Mouse (Mus musculus): ENCODE data around the gene Pde10a. TPM values are rescaled to one million over a fixed set of nuclear protein-coding genes. Genes with fewer than 3 reads are reported as not detected.

Gene Pde10a
- total and polyA plus RNA-seq, 3 experiments, result 13.8 to 36.2 (median 21.4) TPM

GRCm38 (mm10) chr17:8525971-8526740 lies 984 bp downstream of the Pde10a start:
- DNase-seq, result peak; percentile 51

GRCm38 (mm10) chr17:8526815-8527261 lies 1.7 kb downstream of the Pde10a start:
- no peak for DNase-seq

- DNase-seq, result no peak
These were observed 3.5 kb downstream of the Pde10a start for GRCm38 (mm10) chr17:8528641-8529040.

- no peak for DNase-seq
These were observed 7.4 kb downstream of the Pde10a start for GRCm38 (mm10) chr17:8532609-8533008.

- DNase-seq, result no peak
These were observed 8.7 kb downstream of the Pde10a start for GRCm38 (mm10) chr17:8533828-8534227.

GRCm38 (mm10) chr17:8536522-8536921 lies 11.3 kb downstream of the Pde10a start:
- DNase-seq, result peak; percentile 36

- DNase-seq, result no peak
These were observed 12.9 kb downstream of the Pde10a start for GRCm38 (mm10) chr17:8538102-8538501.

- no peak for DNase-seq
These were observed 16.9 kb downstream of the Pde10a start for GRCm38 (mm10) chr17:8541974-8542538.

- DNase-seq, result peak; percentile 71
These were observed 21.2 kb downstream of the Pde10a start for GRCm38 (mm10) chr17:8546366-8546765.

GRCm38 (mm10) chr17:8548733-8549132 lies 23.6 kb downstream of the Pde10a start:
- DNase-seq, result no peak

GRCm38 (mm10) chr17:8551641-8552040 lies 26.5 kb downstream of the Pde10a start:
- DNase-seq, result no peak

- peak; percentile 32 for DNase-seq
These were observed 27.3 kb downstream of the Pde10a start for GRCm38 (mm10) chr17:8552346-8553035.

- DNase-seq, result no peak
These were observed 28.4 kb downstream of the Pde10a start for GRCm38 (mm10) chr17:8553601-8554000.

- DNase-seq, result no peak
These were observed 29.0 kb downstream of the Pde10a start for GRCm38 (mm10) chr17:8554219-8554618.

GRCm38 (mm10) chr17:8555785-8556184 lies 30.6 kb downstream of the Pde10a start:
- DNase-seq, result no peak

GRCm38 (mm10) chr17:8556223-8556622 lies 31.1 kb downstream of the Pde10a start:
- no peak for DNase-seq

- no peak for DNase-seq
These were observed 32.8 kb downstream of the Pde10a start for GRCm38 (mm10) chr17:8557926-8558325.

- peak; percentile 72 for DNase-seq
These were observed 37.1 kb downstream of the Pde10a start for GRCm38 (mm10) chr17:8562101-8562885.

GRCm38 (mm10) chr17:8562886-8563280 lies 37.7 kb downstream of the Pde10a start:
- DNase-seq, result no peak

- no peak for DNase-seq
These were observed 41.7 kb downstream of the Pde10a start, which contains the start of gene Gm17087 for GRCm38 (mm10) chr17:8566850-8567249. Gene Gm17087 (minus strand): TSS chr17:8566950.

GRCm38 (mm10) chr17:8573542-8574260 lies 48.5 kb downstream of the Pde10a start:
- DNase-seq, result no peak

Measured in adrenal gland, adult 2 months (tissue).